Mouse (Mus musculus) testis, adult 2 months (tissue): ENCODE data around the gene Slit3. TPM values are rescaled to one million over a fixed set of nuclear protein-coding genes. Genes with fewer than 3 reads are reported as not detected.

Source experiments
- H3K27ac ChIP-seq: fragments of 200-500 bp; 2 replicates; pipeline ENCODE4 v1.5.1; 2012; ENCODE audit warnings: low read depth, low read length; ENCODE audit not compliant: control insufficient read depth, insufficient read depth
- H3K27me3 ChIP-seq: fragments of 200-500 bp; 2 replicates; pipeline ENCODE4 v1.6.1; 2012; ENCODE audit warnings: mild to moderate bottlenecking, low read length, moderate library complexity; ENCODE audit not compliant: control insufficient read depth, insufficient read depth
- H3K36me3 ChIP-seq: fragments of 200-500 bp; 2 replicates; pipeline ENCODE4 v1.6.1; 2012; ENCODE audit warnings: mild to moderate bottlenecking, low read length; ENCODE audit not compliant: control insufficient read depth, insufficient read depth
- H3K4me1 ChIP-seq: fragments of 200-500 bp; 2 replicates; pipeline ENCODE4 v1.6.1; 2012; ENCODE audit warnings: low read length; ENCODE audit not compliant: control insufficient read depth, insufficient read depth
- H3K4me3 ChIP-seq: fragments of 200-500 bp; 2 replicates; pipeline ENCODE4 v1.5.1; 2012; ENCODE audit warnings: low read depth, mild to moderate bottlenecking, low read length, moderate library complexity, mixed read lengths; ENCODE audit not compliant: control insufficient read depth
- CTCF ChIP-seq: fragments of 200-500 bp; IDR thresholded peaks from 2 replicates; pipeline ENCODE4 v1.5.1; 2012; ENCODE audit warnings: low read depth, mild to moderate bottlenecking, inconsistent platforms, low read length, moderate library complexity; ENCODE audit not compliant: control insufficient read depth, insufficient read depth, insufficient replicate concordance
- POLR2A ChIP-seq: fragments of 200-500 bp; IDR thresholded peaks from 2 replicates; pipeline ENCODE4 v1.6.1; 2012; ENCODE audit warnings: low read depth, mild to moderate bottlenecking, inconsistent platforms, low read length, moderate library complexity; ENCODE audit not compliant: control insufficient read depth
- polyA plus RNA-seq: library from polyadenylated mRNA; depleted of rRNA; stranded (reverse); fragments of >200 nt; gene quantifications from 2 replicates; pipeline ENCODE4 v1.2.3, GENCODE M21; 2012

Gene Slit3
- polyA plus RNA-seq, 1 experiment, result 8.4 TPM

DNA sequence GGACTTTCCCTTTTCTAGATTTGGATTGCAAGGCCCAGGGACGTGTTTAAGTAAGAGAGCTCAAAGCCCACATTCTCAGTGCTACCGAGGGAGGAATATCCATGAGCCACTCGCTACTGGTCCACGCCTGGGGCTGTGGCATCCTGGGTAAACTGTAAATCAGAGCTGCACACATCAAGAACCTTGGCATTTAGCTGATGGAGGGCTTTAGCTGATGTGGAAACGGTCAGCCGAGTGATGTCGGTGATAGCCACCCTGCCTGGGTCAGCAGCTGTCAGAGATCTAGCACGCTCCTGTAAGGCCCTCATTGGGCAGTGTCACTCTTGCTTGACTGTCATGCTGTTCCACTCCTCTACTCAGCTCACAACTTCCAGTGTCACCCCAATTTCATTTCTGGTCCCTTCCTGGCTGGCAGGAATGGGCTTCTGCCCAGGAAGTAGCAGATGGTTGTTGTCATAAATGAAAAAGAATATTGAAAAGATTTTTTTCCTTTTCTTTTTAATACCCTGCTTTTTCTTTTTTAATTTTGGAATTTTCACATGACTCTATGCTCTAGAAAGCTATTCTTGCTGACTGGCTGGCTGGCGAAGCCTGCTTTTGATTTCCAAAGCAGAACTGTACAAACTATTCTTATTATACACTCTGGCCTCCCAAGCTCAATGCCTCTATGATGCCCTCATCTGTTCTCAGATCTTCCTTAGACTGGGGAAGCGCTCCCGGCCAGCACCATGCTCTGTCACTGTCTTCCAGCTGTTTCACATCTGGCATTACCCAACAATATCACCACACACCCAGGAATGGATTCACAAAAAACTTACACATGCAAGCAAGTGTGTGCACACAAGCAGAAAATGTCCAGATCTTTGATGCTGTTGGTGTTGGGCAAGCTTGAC is 635.6 kb downstream of the Slit3 start:
- H3K27me3 ChIP-seq, result no peaks in the 10 kb centered on the region
- H3K4me1 ChIP-seq, result no peaks in the 10 kb centered on the region
- H3K27ac ChIP-seq, result no peak overlapping the region; the same call in 1 of the 2 replicates

More for the DNA sequence above, 635.6 kb downstream of the Slit3 start:
- Histone ChIP-seq H3K4me3 (no peak overlapping the region), H3K36me3 (no peaks in the 10 kb centered on the region)
- TF ChIP-seq POLR2A, result no peak
- TF ChIP-seq CTCF, result no peak
